Mouse (Mus musculus): ENCODE data around the gene Stx5a. TPM values are rescaled to one million over a fixed set of nuclear protein-coding genes. Genes with fewer than 3 reads are reported as not detected.
A peak's percentile ranks its signal among the peaks of the same experiment; 100 is the strongest.

The Stx5a gene
- total RNA-seq, 1 experiment from 2014 or later: 144 TPM

- ATAC-seq (ENCODE audit: extremely low read depth, insufficient number of reproducible peaks, low FRiP score, poor library complexity, severe bottlenecking): peak; percentile 97
Measured at GRCm38 (mm10) chr19:8735389-8736159, 5.6 kb upstream of the Stx5a start, which contains the start of gene Wdr74. TSS of gene Wdr74 (plus strand) at chr19:8735827.

GRCm38 (mm10) chr19:8736160-8736467 is 5.1 kb upstream of the Stx5a start:
- ATAC-seq (ENCODE audit: extremely low read depth, insufficient number of reproducible peaks, low FRiP score, poor library complexity, severe bottlenecking): no peak

GRCm38 (mm10) chr19:8738911-8739310 is 2.3 kb upstream of the Stx5a start:
- ATAC-seq (ENCODE audit: extremely low read depth, insufficient number of reproducible peaks, low FRiP score, poor library complexity, severe bottlenecking): no peak

GRCm38 (mm10) chr19:8739646-8740045 is 1.6 kb upstream of the Stx5a start:
- no peak for ATAC-seq (ENCODE audit: extremely low read depth, insufficient number of reproducible peaks, low FRiP score, poor library complexity, severe bottlenecking)

GRCm38 (mm10) chr19:8740603-8741002 is 610 bp upstream of the Stx5a start, which contains the start of gene 1700092M07Rik:
TSS of gene 1700092M07Rik (plus strand) at chr19:8740718.
- no peak for ATAC-seq (ENCODE audit: extremely low read depth, insufficient number of reproducible peaks, low FRiP score, poor library complexity, severe bottlenecking)

GRCm38 (mm10) chr19:8742176-8742575 is 963 bp downstream of the Stx5a start:
- no peak for ATAC-seq (ENCODE audit: extremely low read depth, insufficient number of reproducible peaks, low FRiP score, poor library complexity, severe bottlenecking)

- ATAC-seq (ENCODE audit: extremely low read depth, insufficient number of reproducible peaks, low FRiP score, poor library complexity, severe bottlenecking): no peak
Measured at GRCm38 (mm10) chr19:8745382-8745781, 4.2 kb downstream of the Stx5a start.

GRCm38 (mm10) chr19:8747368-8747767 is 6.2 kb downstream of the Stx5a start:
- no peak for ATAC-seq (ENCODE audit: extremely low read depth, insufficient number of reproducible peaks, low FRiP score, poor library complexity, severe bottlenecking)

- ATAC-seq (ENCODE audit: extremely low read depth, insufficient number of reproducible peaks, low FRiP score, poor library complexity, severe bottlenecking): no peak
Measured at GRCm38 (mm10) chr19:8755652-8756051, 14.4 kb downstream of the Stx5a start.

GRCm38 (mm10) chr19:8756635-8757387 is 15.6 kb downstream of the Stx5a start, which contains the start of gene Nxf1:
TSS of gene Nxf1 (plus strand) at chr19:8757073.
- ATAC-seq (ENCODE audit: extremely low read depth, insufficient number of reproducible peaks, low FRiP score, poor library complexity, severe bottlenecking): peak; percentile 92

GRCm38 (mm10) chr19:8757471-8757998 is 16.3 kb downstream of the Stx5a start:
- ATAC-seq (ENCODE audit: extremely low read depth, insufficient number of reproducible peaks, low FRiP score, poor library complexity, severe bottlenecking): no peak

- ATAC-seq (ENCODE audit: extremely low read depth, insufficient number of reproducible peaks, low FRiP score, poor library complexity, severe bottlenecking): no peak
Measured at GRCm38 (mm10) chr19:8758899-8759298, 17.7 kb downstream of the Stx5a start.

GRCm38 (mm10) chr19:8760757-8761156 is 19.5 kb downstream of the Stx5a start:
- ATAC-seq (ENCODE audit: extremely low read depth, insufficient number of reproducible peaks, low FRiP score, poor library complexity, severe bottlenecking): no peak

GRCm38 (mm10) chr19:8763276-8763675 is 22.1 kb downstream of the Stx5a start:
- ATAC-seq (ENCODE audit: extremely low read depth, insufficient number of reproducible peaks, low FRiP score, poor library complexity, severe bottlenecking): no peak

GRCm38 (mm10) chr19:8765562-8765961 is 24.3 kb downstream of the Stx5a start:
- no peak for ATAC-seq (ENCODE audit: extremely low read depth, insufficient number of reproducible peaks, low FRiP score, poor library complexity, severe bottlenecking)

- peak; percentile 62 for ATAC-seq (ENCODE audit: extremely low read depth, insufficient number of reproducible peaks, low FRiP score, poor library complexity, severe bottlenecking)
Measured at GRCm38 (mm10) chr19:8770567-8771270, 29.5 kb downstream of the Stx5a start, which contains the start of gene Tmem223. TSS of gene Tmem223 (plus strand) at chr19:8770996.

GRCm38 (mm10) chr19:8772996-8773395 is 31.8 kb downstream of the Stx5a start:
- no peak for ATAC-seq (ENCODE audit: extremely low read depth, insufficient number of reproducible peaks, low FRiP score, poor library complexity, severe bottlenecking)

- ATAC-seq (ENCODE audit: extremely low read depth, insufficient number of reproducible peaks, low FRiP score, poor library complexity, severe bottlenecking): no peak
Measured at GRCm38 (mm10) chr19:8773409-8773808, 32.2 kb downstream of the Stx5a start.

- peak; percentile 91 for ATAC-seq (ENCODE audit: extremely low read depth, insufficient number of reproducible peaks, low FRiP score, poor library complexity, severe bottlenecking)
Measured at GRCm38 (mm10) chr19:8774086-8774835, 33.0 kb downstream of the Stx5a start, which contains the start of gene Tmem179b. TSS of gene Tmem179b (minus strand) at chr19:8774467.
